Mouse (Mus musculus) small intestine, adult 2 months (tissue): Measurements from ENCODE around the gene Gm20503. TPM values are rescaled to one million over a fixed set of nuclear protein-coding genes. Genes with fewer than 3 reads are reported as not detected.

Source experiments
- H3K27ac ChIP-seq: fragments of 200-500 bp; 2 replicates; pipeline ENCODE4 v1.5.1; 2012; ENCODE audit warnings: low read depth, low read length, control low read depth, inconsistent platforms; ENCODE audit not compliant: insufficient read depth
- H3K27me3 ChIP-seq: fragments of 200-500 bp; 2 replicates; pipeline ENCODE4 v1.6.1; 2012; ENCODE audit warnings: mild to moderate bottlenecking, moderate library complexity, low read length, inconsistent platforms; ENCODE audit not compliant: control insufficient read depth, insufficient read depth
- H3K36me3 ChIP-seq: fragments of 200-500 bp; 2 replicates; pipeline ENCODE4 v1.6.1; 2012; ENCODE audit warnings: mild to moderate bottlenecking, low read length, control low read depth, inconsistent platforms; ENCODE audit not compliant: control insufficient read depth, insufficient read depth
- H3K4me1 ChIP-seq: fragments of 200-500 bp; 2 replicates; pipeline ENCODE4 v1.6.1; 2012; ENCODE audit warnings: low read length, inconsistent platforms, mixed read lengths; ENCODE audit not compliant: control insufficient read depth, insufficient read depth, insufficient read length
- H3K4me3 ChIP-seq: fragments of 200-500 bp; 2 replicates; pipeline ENCODE4 v1.5.1; 2012; ENCODE audit warnings: low read depth, mild to moderate bottlenecking, control low read depth, inconsistent platforms, low read length, moderate library complexity
- CTCF ChIP-seq: fragments of 200-500 bp; IDR thresholded peaks from 2 replicates; pipeline ENCODE4 v1.5.1; 2012; ENCODE audit warnings: low read depth, mild to moderate bottlenecking, control low read depth, inconsistent platforms, low read length, moderate library complexity, mixed read lengths; ENCODE audit not compliant: insufficient replicate concordance, insufficient read length; ENCODE audit errors: extremely low read depth
- POLR2A ChIP-seq: fragments of 200-500 bp; IDR thresholded peaks from 2 replicates; pipeline ENCODE4 v1.6.1; 2012; ENCODE audit warnings: low read depth, mild to moderate bottlenecking, control low read depth, inconsistent platforms, low read length, moderate library complexity
- WGBS: fragments of 180-500 bp; shearing (Covaris S2); methylation state at CpG from one replicate; pipeline ENCODE4 v1.1.7; 2018; 5-methylcytosine and 5-hydroxymethylcytosine counted together
- polyA plus RNA-seq: library from polyadenylated mRNA; depleted of rRNA; stranded (reverse); fragments of >200 nt; gene quantifications from 2 replicates; pipeline ENCODE4 v1.2.3, GENCODE M21; 2012; rRNA removed

The Gm20503 gene
- polyA plus RNA-seq, 1 experiment: 0.96 TPM

DNA sequence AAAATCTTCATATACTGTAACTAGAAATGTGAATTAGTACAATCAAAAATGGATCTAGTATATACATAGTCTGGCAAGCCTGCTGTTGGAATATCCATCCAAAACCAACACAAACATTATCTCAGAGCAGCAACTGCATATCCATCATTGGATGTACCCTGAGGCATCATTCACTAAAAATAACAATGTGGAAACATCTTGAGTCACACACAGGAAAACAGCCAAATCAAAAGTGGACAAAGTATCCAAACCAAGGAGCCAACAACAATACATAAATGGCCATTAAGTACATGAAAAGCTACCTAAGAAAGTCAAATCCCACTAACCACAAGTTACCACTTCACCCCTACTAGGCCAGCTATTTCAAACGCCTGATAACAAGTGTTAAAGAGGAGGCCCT lies 86.4 kb downstream of the Gm20503 start:
- no peaks in the 10 kb centered on the region for H3K36me3 ChIP-seq
- H3K27me3 ChIP-seq: no peaks in the 10 kb centered on the region
- TF ChIP-seq POLR2A: no peak
- no peak for TF ChIP-seq CTCF
- H3K27ac ChIP-seq: no peak overlapping the region
- no peaks in the 10 kb centered on the region for H3K4me1 ChIP-seq
- H3K4me3 ChIP-seq: no peak overlapping the region
- 33% methylated on average over 1 of the region's 1 CpGs for WGBS

Other genes starting within 250 kb of the Gm20503 start
- not detected in 2 replicates for gene Olfr267, start 215.5 kb upstream of the Gm20503 start, polyA plus RNA-seq
- 13.5 and 25.8 TPM in 2 replicates for gene Ecpas, start 90.5 kb upstream of the Gm20503 start, polyA plus RNA-seq
- gene Zkscan16, start 59.6 kb upstream of the Gm20503 start, polyA plus RNA-seq: not detected in 2 replicates
- gene Ptgr1, start 16.1 kb upstream of the Gm20503 start, polyA plus RNA-seq: 9.9 and 11.2 TPM in 2 replicates
- gene Dnajc25, start 8.1 kb upstream of the Gm20503 start, polyA plus RNA-seq: 4.2 and 4.7 TPM in 2 replicates
- 7.1 and 13.0 TPM in 2 replicates for gene Gng10, start 31.9 kb downstream of the Gm20503 start, polyA plus RNA-seq
- 0.04 TPM in 1 of 2 replicates, not detected in the other for gene AI481877, start 135.8 kb downstream of the Gm20503 start, polyA plus RNA-seq
- 9.6 and 109 TPM in 2 replicates for gene Ugcg, start 186.0 kb downstream of the Gm20503 start, polyA plus RNA-seq